Mouse (Mus musculus) liver (tissue): Measurements from ENCODE around the gene Dab2ip.

ENCODE experiments used
- DNase-seq: peaks from one replicate; pipeline ENCODE4 v3.0.0-alpha.2; 2020; ENCODE audit warnings: mixed read lengths

Dab2ip gene

GRCm38 (mm10) chr2:35767834-35768537, 209.9 kb downstream of the Dab2ip start:
- DNase-seq: no peak

DNA sequence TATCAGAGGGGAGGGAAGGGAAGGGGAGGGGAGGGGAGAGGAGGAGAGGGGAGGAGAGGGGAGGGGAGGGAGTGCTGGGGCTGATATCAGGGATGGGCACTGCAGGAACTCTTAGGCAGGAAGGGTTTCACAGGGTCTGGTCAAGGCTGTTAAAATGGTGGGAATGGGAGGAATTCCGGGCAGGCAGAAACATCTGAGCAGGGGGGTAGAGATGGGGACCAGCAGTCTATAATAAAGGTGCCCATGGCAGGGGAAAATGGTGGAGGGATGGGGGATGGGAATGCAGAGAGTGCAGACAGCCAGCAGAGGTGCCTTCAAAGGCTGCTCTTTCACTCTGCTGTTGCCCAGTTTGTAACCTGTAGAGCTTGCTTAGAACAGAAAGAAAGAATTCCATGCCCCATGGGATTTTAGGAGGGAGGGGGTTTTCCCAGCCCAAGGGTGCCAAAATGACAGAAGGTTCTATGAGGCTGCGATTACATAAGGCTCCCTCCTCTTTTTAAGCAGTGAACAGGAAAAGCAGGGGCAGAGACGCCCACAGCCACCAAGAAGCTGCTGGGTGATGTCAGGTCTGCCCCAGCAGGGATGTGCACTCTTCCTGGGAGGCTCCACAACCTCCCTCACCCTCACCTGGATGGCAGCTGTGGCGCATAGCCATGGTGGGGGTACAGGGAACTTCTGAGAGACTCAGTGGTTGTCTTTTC, 210.6 kb downstream of the Dab2ip start:
- DNase-seq: no peak

DNA sequence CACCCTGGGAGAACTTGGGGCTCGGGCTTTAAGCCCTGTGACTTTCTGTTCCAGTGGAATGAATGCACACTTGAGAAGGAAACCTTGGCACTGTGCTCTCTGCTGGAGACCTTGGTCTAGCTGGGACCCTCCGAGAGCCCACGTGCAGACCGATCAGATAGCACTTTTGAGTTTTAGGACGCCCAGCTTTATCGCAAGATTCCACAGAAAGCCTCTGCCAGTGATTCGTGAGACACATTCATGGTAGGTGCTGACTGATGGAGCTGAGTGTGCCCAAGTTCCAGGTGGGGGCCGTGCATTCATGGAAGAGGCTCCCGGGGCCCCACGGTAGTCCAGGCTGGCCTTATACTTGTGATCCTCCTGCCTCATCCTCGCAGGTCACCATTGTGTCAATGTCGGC, 211.3 kb downstream of the Dab2ip start:
- no peak for DNase-seq

DNA sequence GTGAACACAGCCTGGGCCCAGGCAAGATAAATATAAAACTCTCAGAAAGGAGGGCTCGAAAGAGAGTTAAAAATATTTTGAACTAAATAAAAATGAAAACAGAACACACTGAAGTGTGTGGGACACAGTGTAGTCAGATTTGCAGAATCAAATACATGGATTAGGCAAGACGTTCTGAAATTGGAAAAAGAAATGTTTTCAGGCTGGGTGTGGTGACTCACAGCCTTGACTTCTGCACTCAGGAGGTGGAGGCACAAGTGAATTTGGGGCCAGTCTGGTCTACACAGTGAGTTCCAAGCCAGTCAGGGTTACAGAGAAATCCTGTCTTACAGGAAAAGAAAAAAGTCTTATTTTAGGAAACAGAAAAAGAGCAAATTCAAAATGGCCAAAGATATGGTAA, 212.5 kb downstream of the Dab2ip start:
- no peak for DNase-seq

- DNase-seq: no peak
These were observed 217.6 kb downstream of the Dab2ip start for GRCm38 (mm10) chr2:35775651-35776055.

GRCm38 (mm10) chr2:35776935-35777334, 218.9 kb downstream of the Dab2ip start:
- no peak for DNase-seq

GRCm38 (mm10) chr2:35779266-35779665, 221.2 kb downstream of the Dab2ip start:
- no peak for DNase-seq
